Mouse (Mus musculus) forebrain, embryonic 11.5 days (tissue): ENCODE results near the gene Gm15127. TPM values are rescaled to one million over a fixed set of nuclear protein-coding genes. Genes with fewer than 3 reads are reported as not detected.
"Not testable (repeated sequence)": the region's sequence is repeated elsewhere in the genome, so short reads cannot be mapped to it uniquely, and the experiment has no call there.

Experiments
- ATAC-seq: fragments of 200-750 bp; cut with Nextera tagmentation; replicated peaks from 2 replicates; pipeline ENCODE4 v1.8.0; 2017; ENCODE audit warnings: moderate TSS enrichment; ENCODE audit not compliant: low FRiP score
- DNase-seq: peaks from one replicate; pipeline ENCODE4 v3.0.0-alpha.2; 2017; ENCODE audit warnings: low spot score
- H3K27ac ChIP-seq: fragments of 300-500 bp; sonication (generic); 2 replicates; pipeline ENCODE4 v1.5.1; 2014; ENCODE audit warnings: low read depth, low read length
- H3K27me3 ChIP-seq: fragments of 300-500 bp; sonication (generic); 2 replicates; pipeline ENCODE4 v1.6.1; 2014; ENCODE audit warnings: mild to moderate bottlenecking, low read length, mixed read lengths; ENCODE audit not compliant: control insufficient read depth, insufficient read depth
- H3K36me3 ChIP-seq: fragments of 300-500 bp; sonication (generic); 2 replicates; pipeline ENCODE4 v1.6.1; 2014; ENCODE audit warnings: mild to moderate bottlenecking, low read length, moderate library complexity, mixed read lengths; ENCODE audit not compliant: control insufficient read depth, insufficient read depth
- H3K4me1 ChIP-seq: fragments of 300-500 bp; sonication (generic); replicated peaks from 2 replicates; pipeline ENCODE4 v1.6.1; 2014; ENCODE audit warnings: low read length, mixed read lengths; ENCODE audit not compliant: control insufficient read depth, insufficient read depth
- H3K4me2 ChIP-seq: fragments of 300-500 bp; sonication (generic); 2 replicates; pipeline ENCODE4 v1.6.1; 2014; ENCODE audit warnings: low read depth, mild to moderate bottlenecking, low read length, moderate library complexity, mixed read lengths; ENCODE audit not compliant: severe bottlenecking
- H3K4me3 ChIP-seq: fragments of 300-500 bp; sonication (generic); 2 replicates; pipeline ENCODE4 v1.5.1; 2014; ENCODE audit warnings: low read depth, low read length
- H3K9ac ChIP-seq: fragments of 300-500 bp; sonication (generic); 2 replicates; pipeline ENCODE4 v1.6.1; 2014; ENCODE audit warnings: low read length
- H3K9me3 ChIP-seq: fragments of 300-500 bp; sonication (generic); 2 replicates; pipeline ENCODE4 v1.6.1; 2016; ENCODE audit warnings: low read length, mixed read lengths; ENCODE audit not compliant: control insufficient read depth
- WGBS: fragments of 180-500 bp; shearing (Covaris S2); extraction: QIAGEN DNeasy Blood & Tissue Kit; methylation state at CpG from one replicate; pipeline ENCODE4 v1.1.7; 2014; 5-methylcytosine and 5-hydroxymethylcytosine counted together
- polyA plus RNA-seq: library from polyadenylated mRNA; unstranded; fragments of >200 nt; fragmentation: Nextera tagmentation; extraction: Ambion mirVana; gene quantifications from 2 replicates; pipeline ENCODE4 v1.2.1, GENCODE M21; 2014

Gm15127 gene
- polyA plus RNA-seq: not detected in 2 replicates

- not testable (repeated sequence) for H3K4me2 ChIP-seq, H3K4me3 ChIP-seq, H3K27me3 ChIP-seq, H3K36me3 ChIP-seq, ATAC-seq, H3K9ac ChIP-seq, H3K4me1 ChIP-seq, H3K27ac ChIP-seq, H3K9me3 ChIP-seq, DNase-seq
- 56% methylated on average over 1 of the region's 4 CpGs for WGBS
Observed at GRCm38 (mm10) chrX:148663298-148663697, at the start of gene Gm15127. TSS of gene Gm15127 (plus strand) at chrX:148663598.

GRCm38 (mm10) chrX:148615053-148615452 is 48.3 kb upstream of the Gm15127 start, which contains the start of gene Gm8334:
TSS of gene Gm8334 (minus strand) at chrX:148615153.
- H3K36me3 ChIP-seq, H3K4me1 ChIP-seq, DNase-seq, H3K4me2 ChIP-seq, H3K27ac ChIP-seq, H3K4me3 ChIP-seq, ATAC-seq, H3K9ac ChIP-seq, H3K9me3 ChIP-seq, H3K27me3 ChIP-seq: not testable (repeated sequence)
- WGBS: 81% methylated on average over 4 of the region's 7 CpGs

- not testable (repeated sequence) for ATAC-seq
Observed at GRCm38 (mm10) chrX:148676290-148676689, 12.9 kb downstream of the Gm15127 start.

More at GRCm38 (mm10) chrX:148676290-148676689, 12.9 kb downstream of the Gm15127 start:
- not testable (repeated sequence) for DNase-seq, H3K4me1 ChIP-seq, H3K4me2 ChIP-seq, H3K9me3 ChIP-seq, H3K27me3 ChIP-seq, H3K36me3 ChIP-seq, H3K9ac ChIP-seq, H3K4me3 ChIP-seq, H3K27ac ChIP-seq
- WGBS: 11% methylated on average over 1 of the region's 1 CpGs

Other genes starting within 250 kb of the Gm15127 start
- not detected in 2 replicates for gene Gm15114, start 174.6 kb upstream of the Gm15127 start, polyA plus RNA-seq
- not detected in 2 replicates for gene Gm8334, start 48.4 kb upstream of the Gm15127 start, polyA plus RNA-seq
- gene Luzp4, start 194.0 kb downstream of the Gm15127 start, polyA plus RNA-seq: not detected in 2 replicates